Mouse (Mus musculus): ENCODE data around the gene Fbxo47. TPM values are rescaled to one million over a fixed set of nuclear protein-coding genes. Genes with fewer than 3 reads are reported as not detected.

Fbxo47 gene
- total RNA-seq, 2 experiments from 2014 or later = 0.79 to 1.2 TPM

DNA sequence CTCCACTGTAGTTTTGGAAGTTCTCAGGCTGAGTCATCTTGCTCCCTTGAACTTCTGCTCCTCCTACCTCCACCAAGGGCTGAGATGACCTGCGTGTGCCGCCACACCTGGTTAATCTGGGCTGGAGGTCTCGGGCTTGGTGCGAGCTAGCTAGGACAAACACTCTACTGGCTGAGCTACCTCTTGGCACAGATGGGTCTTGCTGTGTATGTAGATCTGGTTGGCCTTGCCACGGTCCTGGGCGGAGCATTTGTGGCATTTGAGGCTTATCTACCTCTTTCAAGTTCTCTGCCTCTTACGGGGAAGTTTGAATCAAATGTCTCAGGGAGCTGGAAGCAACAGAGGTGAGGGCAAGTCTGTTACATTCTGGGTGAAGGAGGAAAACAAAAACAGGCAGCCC, 73.6 kb downstream of the Fbxo47 start:
- peak; percentile 4 for DNase-seq

DNA sequence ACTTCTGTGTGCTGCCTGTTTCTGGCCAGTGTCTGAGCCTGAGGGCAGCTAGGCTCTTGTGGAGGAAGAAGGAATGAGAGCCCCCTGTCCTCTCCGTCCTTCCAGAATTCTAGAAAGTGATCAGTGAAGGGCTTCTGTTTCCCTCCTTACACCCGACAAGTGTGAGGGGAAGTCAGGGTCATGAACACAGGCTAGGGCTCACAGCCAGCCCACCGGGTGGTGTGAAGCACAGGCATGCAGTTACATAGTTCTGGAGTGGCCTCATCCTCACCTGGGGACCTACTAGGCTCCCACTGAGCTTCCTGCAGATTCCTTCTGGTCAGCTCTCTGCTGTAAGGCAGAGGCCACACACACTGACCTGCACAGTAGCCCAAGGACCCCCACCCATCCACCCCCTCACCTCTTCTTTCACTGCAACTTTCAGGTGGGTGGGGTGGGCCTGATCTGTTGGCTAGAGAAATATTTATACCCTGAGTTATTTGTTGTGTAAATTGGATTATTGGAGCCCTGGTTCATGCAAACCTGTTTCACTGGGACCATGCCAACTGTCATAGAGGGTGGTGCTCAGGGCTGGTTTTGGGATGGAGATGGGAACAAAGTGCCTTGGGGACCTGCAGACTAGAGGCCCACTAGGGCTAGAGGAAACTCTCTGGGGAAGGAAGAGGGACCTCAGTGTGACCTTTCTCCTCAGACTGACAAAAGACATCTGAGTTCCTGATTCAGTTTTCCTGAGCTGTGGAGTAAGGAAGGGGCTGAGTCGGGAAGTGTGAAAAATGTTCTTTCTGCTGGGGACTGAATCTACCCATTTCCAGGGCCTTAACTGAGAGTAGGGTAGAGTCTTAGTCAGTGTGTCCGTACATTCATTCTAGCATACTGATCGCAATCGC, 74.5 kb downstream of the Fbxo47 start:
- DNase-seq = peak; percentile 5

DNA sequence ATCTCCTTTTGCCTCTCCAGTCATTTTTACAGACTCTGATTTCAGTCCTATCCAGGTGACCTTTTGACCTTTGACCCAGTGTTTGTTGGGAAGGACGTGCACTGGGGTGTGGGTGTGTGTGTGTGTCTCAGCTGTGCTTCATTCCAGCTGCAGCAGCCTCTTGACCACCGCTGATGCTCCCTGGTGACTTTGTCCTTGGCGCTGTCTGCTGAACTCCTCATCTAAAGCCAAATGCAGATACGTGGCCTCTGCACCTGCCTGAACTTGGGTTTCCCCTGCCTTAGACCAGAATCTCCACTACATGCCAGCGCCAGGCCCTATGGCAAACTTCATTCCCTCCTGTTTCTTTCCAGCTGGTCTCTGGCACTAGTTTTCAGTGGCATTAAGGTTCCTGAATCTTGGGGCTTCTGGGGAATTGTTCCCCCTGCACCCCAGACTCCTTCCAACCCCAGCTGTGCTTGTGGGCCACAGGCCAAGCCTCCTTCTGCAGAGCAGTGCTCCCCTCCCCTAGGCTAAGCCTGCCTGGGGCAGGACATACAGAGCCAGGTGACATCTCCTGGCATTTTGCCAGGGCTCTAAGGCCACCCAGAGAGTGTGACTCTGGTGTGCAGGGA, 75.2 kb downstream of the Fbxo47 start:
- peak; percentile 55 for DNase-seq

DNA sequence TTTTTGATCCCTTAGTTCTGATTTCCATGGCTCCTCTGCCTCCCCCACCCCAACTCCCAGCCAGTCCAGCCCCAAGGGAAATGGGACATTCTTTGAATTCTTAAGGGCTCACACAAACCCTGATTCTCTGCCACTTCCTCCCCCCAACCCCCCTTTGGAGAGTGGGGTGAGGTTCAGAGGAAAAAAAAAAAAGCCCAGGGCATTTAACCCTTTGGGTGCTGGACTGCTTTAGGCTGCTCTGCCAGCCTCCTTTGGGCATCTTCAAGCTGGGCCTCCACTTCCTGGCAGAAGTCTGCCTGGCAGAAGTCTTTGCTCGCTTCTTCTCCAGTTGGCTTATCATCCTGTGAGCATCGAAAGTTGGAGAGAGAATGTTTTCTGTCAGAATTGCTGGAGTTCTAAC, 75.9 kb downstream of the Fbxo47 start:
- peak; percentile 64 for DNase-seq

DNA sequence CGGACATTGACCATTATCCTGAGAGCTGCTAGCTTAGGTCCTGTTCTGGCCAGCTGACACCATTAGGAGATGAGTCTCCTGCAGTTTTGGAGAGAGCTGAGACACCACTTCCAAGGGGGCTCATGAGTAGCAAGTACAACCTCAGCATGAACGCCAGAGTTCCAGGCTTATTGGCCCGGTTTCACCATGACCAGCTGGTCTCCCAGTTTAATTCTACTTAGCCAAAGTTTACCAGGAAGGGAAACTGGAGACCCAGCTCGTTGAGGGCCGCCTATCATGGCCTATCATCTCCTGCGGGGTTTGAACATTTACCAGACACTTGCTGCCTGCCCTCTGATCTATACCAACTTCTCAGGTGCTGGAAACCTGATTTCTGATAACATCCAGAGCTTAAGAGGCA, 76.3 kb downstream of the Fbxo47 start:
- DNase-seq = peak; percentile 37

DNA sequence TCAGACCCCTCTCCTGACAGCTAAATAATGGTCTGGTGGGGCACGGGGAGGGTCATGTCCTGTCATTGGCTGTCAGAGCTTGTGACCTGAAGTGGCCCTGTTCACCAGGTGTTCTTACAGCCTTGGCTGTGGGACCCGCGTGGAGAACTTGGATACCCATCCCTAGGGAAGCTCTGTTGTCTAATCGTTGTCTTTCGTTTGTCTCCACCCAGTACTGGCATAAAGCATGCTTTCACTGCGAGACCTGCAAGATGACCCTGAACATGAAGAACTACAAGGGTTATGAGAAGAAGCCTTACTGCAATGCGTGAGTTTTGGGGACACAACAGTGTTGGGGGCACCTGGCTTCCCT, 77.4 kb downstream of the Fbxo47 start:
- no peak for DNase-seq

DNA sequence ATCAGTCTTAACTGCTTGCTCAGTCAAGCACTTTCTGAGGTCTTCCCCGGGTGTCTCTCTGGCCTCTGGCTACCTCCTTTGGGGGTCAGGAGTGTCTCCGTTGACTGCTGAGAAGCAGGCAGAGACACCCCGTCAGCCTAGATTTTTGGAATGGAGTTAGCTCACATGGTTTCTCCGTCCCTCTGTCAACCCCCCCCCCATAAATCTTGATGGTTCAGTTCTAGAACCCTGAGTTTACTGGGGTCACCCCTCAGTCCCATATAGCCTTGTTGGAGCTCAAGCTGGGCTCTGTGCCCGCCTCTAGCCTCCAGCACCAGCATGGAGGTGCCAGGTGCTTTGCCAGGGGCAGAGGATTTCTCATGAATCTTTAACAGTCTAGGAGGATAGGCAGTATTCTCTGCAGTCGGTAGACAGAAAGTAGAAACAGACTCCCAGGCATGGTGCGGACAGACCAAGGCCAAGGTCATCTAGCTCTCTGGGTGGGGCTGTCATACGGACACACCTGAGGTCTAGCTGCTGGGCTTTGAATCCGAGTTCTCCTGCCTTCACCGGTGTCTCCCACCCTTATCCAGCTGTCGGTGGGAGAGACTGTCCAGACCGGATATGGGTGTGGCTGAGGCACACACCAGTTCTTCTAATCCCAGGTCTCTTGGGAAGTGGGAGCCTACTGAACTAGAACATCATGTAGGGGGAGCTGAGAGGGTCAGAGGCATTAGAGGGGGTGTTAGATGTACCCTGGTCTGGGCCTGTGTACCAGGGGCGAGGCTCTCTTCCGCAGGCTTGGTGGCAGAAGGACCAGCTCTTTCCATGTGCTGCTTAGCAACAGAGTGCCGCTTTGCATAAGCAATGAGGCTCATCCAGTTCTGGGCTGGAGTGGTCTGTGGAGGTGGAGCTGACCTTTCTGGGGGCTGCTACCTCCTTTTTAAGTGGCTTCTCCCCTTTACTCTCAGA, 78.0 kb downstream of the Fbxo47 start:
- DNase-seq = peak; percentile 38

DNA sequence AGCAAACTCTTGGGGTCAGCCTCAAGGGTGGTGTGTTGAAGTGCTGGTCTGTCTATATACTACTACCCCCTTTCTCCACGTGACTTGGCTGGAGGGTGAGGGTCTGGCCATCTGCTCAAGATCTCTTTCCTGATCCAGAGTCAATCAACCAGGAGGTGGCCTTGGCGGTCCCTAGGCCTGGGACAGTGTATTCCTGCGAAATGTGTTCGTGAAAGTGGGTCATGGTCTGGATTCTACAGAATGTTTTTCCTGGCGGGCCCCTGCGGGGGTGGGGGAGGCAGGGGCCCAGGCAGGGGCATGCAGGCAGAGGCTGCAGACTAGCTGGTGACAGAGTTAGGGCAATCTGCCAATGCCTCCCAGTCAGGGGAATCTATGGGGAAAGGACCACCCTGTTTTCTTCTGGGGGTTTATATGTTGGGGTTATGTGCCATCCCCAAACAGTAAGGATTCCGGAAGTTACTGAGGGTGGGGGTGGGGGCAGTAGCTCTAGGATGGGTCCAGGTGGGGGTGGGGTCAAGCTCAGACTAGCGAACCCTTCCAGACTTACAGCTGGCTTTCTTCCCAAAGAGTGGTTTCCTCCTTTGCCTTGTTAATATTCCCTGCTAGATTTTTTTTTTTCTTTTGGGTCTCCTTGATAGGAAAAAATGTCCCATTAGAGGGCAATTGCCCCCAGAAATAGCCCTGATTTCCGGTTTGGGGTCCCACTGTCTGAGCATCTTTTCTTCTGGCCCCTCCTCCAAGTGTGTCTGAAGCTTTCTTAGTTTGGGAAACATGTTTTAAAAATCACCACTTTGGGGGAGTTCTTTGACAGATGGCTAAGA, 78.9 kb downstream of the Fbxo47 start:
- peak; percentile 67 for DNase-seq

DNA sequence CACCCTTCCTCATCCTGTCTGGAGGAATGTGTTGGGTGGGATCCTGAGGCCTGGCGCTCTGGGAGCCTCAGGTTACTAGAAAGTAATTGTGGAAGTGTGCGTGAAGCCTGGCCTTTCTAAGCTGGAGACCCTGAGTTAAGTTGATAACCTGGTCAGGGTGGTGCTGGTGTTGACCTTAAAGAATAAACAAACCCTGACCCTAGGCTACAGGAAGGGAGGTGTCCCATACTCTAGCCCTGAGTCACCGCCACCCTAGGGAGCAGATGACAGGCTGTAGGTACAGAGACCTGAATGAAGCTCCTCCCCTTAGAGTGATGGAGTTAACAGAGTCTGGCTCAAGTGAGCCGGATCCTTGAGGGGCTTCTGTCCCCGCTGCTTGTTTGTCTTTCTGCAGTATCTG, 80.1 kb downstream of the Fbxo47 start:
- DNase-seq = peak; percentile 6

Other genes with a start within 250 kb of the Fbxo47 start
- gene Mllt6, start 220.7 kb downstream of the Fbxo47 start, total RNA-seq (2021) = 10 to 100 TPM; 50.2 to 51.1 TPM
- gene Cisd3, start 198.3 kb downstream of the Fbxo47 start, total RNA-seq (2021) = 10 to 100 TPM; 96.7 to 98.0 TPM
- gene Pcgf2, start 183.7 kb downstream of the Fbxo47 start, total RNA-seq (2021) = 10 to 100 TPM; 31.3 to 31.8 TPM
- gene Psmb3, start 180.8 kb downstream of the Fbxo47 start, total RNA-seq (2021) = 100 to 1,000 TPM; 186 to 196 TPM
- gene Pip4k2b, start 139.4 kb downstream of the Fbxo47 start, total RNA-seq (2021) = 10 to 100 TPM; 19.8 to 21.5 TPM
- 10 to 100 TPM; 10.8 to 11.7 TPM for gene Cwc25, start 117.6 kb downstream of the Fbxo47 start, total RNA-seq (2021)
- under 1 TPM in 1 of 2 experiments, not detected in 1; 0.45 TPM for gene 1700001P01Rik, start 108.2 kb downstream of the Fbxo47 start, total RNA-seq (2021)
- 100 to 1,000 TPM; 738 to 764 TPM for gene Rpl23, start 101.7 kb downstream of the Fbxo47 start, total RNA-seq (2021)
- 10 to 100 TPM; 73.3 to 74.4 TPM for gene Lasp1, start 85.2 kb downstream of the Fbxo47 start, total RNA-seq (2021)
- gene B230217C12Rik, start 43.4 kb downstream of the Fbxo47 start, total RNA-seq (2021) = under 1 TPM; 0.77 to 0.79 TPM
- 1 to 10 TPM; 3.4 to 4.2 TPM for gene Plxdc1, start 102.3 kb upstream of the Fbxo47 start, total RNA-seq (2021)
- 1 to 10 TPM; 1.6 TPM for gene Arl5c, start 112.0 kb upstream of the Fbxo47 start, total RNA-seq (2021)
- gene Cacnb1, start 138.9 kb upstream of the Fbxo47 start, total RNA-seq (2021) = 1 to 10 TPM; 7.4 to 7.5 TPM
- 100 to 1,000 TPM; 795 to 849 TPM for gene Rpl19, start 142.6 kb upstream of the Fbxo47 start, total RNA-seq (2021)
- under 1 TPM; 0.64 to 0.81 TPM for gene Stac2, start 169.3 kb upstream of the Fbxo47 start, total RNA-seq (2021)

Data from heart, postnatal 4 days (tissue).